In the genomic region with DNA sequence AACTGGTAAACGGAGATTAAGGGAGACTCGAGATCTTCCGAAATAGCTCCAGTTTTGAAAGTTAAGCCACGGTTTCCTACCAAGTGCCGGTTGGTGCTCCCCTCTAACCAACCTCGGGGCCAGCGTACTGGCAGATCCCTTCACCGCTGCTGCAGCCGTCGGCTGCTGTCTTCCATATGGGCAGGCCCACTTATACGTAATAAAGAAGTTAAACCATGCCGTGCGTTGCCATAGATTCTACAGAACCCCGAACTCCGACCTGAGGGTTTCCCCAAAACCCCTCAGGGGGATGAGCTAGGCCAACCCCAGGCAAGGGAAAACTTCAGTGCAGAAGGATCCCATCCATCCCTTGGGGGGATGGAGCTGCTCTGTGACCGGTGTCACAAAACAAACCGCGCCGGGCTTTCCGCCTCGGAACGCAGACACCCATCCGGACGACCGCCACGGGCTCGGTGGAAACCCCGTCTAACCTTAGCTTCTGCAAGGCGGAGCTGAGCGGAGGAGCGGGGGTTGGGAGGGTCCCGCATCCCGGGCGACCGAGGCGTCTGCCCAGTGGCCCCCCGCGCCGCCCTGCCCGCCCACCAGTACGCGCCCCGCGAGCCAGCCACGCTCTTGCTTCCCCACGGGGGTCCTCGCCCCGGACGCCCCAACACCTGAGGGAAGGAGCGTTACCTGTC, we compare ENCODE assay signal across 8 mouse cellular contexts. TPM values are rescaled to one million over a fixed set of nuclear protein-coding genes. Genes with fewer than 3 reads are reported as not detected.
DNase-seq lines count a peak whose midpoint lies in the region; ATAC-seq and TF ChIP-seq lines count a peak whose summit lies in the region.

No protein-coding gene starts in this region.

- peak; percentile 53 to 55 for DNase-seq in CD8-positive naive resting alpha-beta T cell, adult 2 months (ENCODE audit: low read depth in 2 of 2, low spot score in 2 of 2)
- DNase-seq in R1 (ENCODE audit: low read depth, low spot score), result peak; percentile 55
- peak; percentile 72 for DNase-seq in kidney, postnatal 0 days (ENCODE audit: low spot score)
- DNase-seq in lung, postnatal 0 days (ENCODE audit: low spot score), result peak; percentile 76
- peak; percentile 11 for DNase-seq in retina, postnatal 7 days (ENCODE audit: low read depth, low spot score)
- no peak for DNase-seq in cerebellum, adult 9-11 months

- TF ChIP-seq CTCF in kidney, postnatal 0 days (IDR thresholded peaks at IDR 0.05; ENCODE audit: low read depth), result no peak
- no peak for TF ChIP-seq CTCF in lung, postnatal 0 days (IDR thresholded peaks at IDR 0.05)

- peak overlapping the region; percentile 68 for H3K4me2 ChIP-seq in embryonic facial prominence, embryonic 15.5 days (replicated peaks)
- peak overlapping the region; percentile 76 for H3K4me2 ChIP-seq in heart, embryonic 14.5 days (ENCODE audit: low read length)
- H3K4me2 ChIP-seq in kidney, postnatal 0 days (ENCODE audit: low read length), result peak overlapping the region; percentile 86
- peak overlapping the region; percentile 93 for H3K4me2 ChIP-seq in lung, postnatal 0 days (replicated peaks; ENCODE audit: low read depth, low read length)

- no peaks in the 10 kb centered on the region for H3K27me3 ChIP-seq in embryonic facial prominence, embryonic 15.5 days
- no peaks in the 10 kb centered on the region; the same call in 1 of the 2 replicates for H3K27me3 ChIP-seq in heart, embryonic 14.5 days (ENCODE audit: control insufficient read depth, insufficient read depth, low read length)
- H3K27me3 ChIP-seq in kidney, postnatal 0 days (ENCODE audit: insufficient read depth, low read length), result no peaks in the 10 kb centered on the region
- H3K27me3 ChIP-seq in lung, postnatal 0 days (replicated peaks; ENCODE audit: insufficient read depth, low read length), result no peaks in the 10 kb centered on the region

- peak overlapping the region; percentile 98 for H3K4me3 ChIP-seq in embryonic facial prominence, embryonic 15.5 days (replicated peaks)
- peak overlapping the region; percentile 85 to 96 for H3K4me3 ChIP-seq in heart, embryonic 14.5 days (ENCODE audit: control insufficient read depth in 1 of 2, insufficient read depth in 1 of 2, low read depth in 1 of 2, low read length in 2 of 2)
- H3K4me3 ChIP-seq in kidney, postnatal 0 days (replicated peaks; ENCODE audit: low read depth, low read length), result peak overlapping the region; percentile 94
- H3K4me3 ChIP-seq in lung, postnatal 0 days (ENCODE audit: low read depth, low read length), result peak overlapping the region; percentile 95

- H3K27ac ChIP-seq in embryonic facial prominence, embryonic 15.5 days (replicated peaks), result peak overlapping the region; percentile 98
- peak overlapping the region; percentile 91 to 96 for H3K27ac ChIP-seq in heart, embryonic 14.5 days (replicated peaks in 1 of 2; ENCODE audit: control insufficient read depth in 1 of 2, insufficient read depth in 1 of 2, low read depth in 2 of 2, low read length in 2 of 2)
- peak overlapping the region; percentile 95 for H3K27ac ChIP-seq in kidney, postnatal 0 days
- peak overlapping the region; percentile 95 for H3K27ac ChIP-seq in lung, postnatal 0 days (ENCODE audit: low read length)

- peak; percentile 41 for ATAC-seq in embryonic facial prominence, embryonic 15.5 days (ENCODE audit: insufficient number of reproducible peaks, low FRiP score, low TSS enrichment, low read depth)
- ATAC-seq in heart, embryonic 14.5 days (ENCODE audit: insufficient number of reproducible peaks, insufficient read depth, low FRiP score, low read depth), result peak; percentile 14; the same call in 1 of the 2 replicates
- ATAC-seq in kidney, postnatal 0 days (replicated peaks; ENCODE audit: low FRiP score, low read depth), result peak; percentile 33
- peak; percentile 22 for ATAC-seq in lung, postnatal 0 days

- no peaks in the 10 kb centered on the region for H3K36me3 ChIP-seq in embryonic facial prominence, embryonic 15.5 days
- no peaks in the 10 kb centered on the region for H3K36me3 ChIP-seq in heart, embryonic 14.5 days (ENCODE audit: control insufficient read depth, insufficient read depth, low read length)
- H3K36me3 ChIP-seq in kidney, postnatal 0 days (ENCODE audit: insufficient read depth, low read length), result no peaks in the 10 kb centered on the region
- H3K36me3 ChIP-seq in lung, postnatal 0 days (ENCODE audit: insufficient read depth, low read length), result no peaks in the 10 kb centered on the region

- WGBS in embryonic facial prominence, embryonic 15.5 days, result under 1% methylated on average over 49 of the region's 50 CpGs
- WGBS in heart, embryonic 14.5 days, result under 1% methylated on average over 49 of the region's 50 CpGs
- WGBS in kidney, postnatal 0 days, result under 1% methylated on average over 34 of the region's 50 CpGs
- under 1% methylated on average over 43 of the region's 50 CpGs for WGBS in lung, postnatal 0 days

- peak overlapping the region; percentile 87 for H3K9ac ChIP-seq in embryonic facial prominence, embryonic 15.5 days
- H3K9ac ChIP-seq in heart, embryonic 14.5 days (ENCODE audit: low read length), result peak overlapping the region; percentile 90
- peak overlapping the region; percentile 75 for H3K9ac ChIP-seq in kidney, postnatal 0 days (ENCODE audit: low read depth, low read length)
- H3K9ac ChIP-seq in lung, postnatal 0 days (replicated peaks; ENCODE audit: low read depth), result peak overlapping the region; percentile 82

- no peaks in the 10 kb centered on the region for H3K9me3 ChIP-seq in embryonic facial prominence, embryonic 15.5 days (replicated peaks)
- H3K9me3 ChIP-seq in heart, embryonic 14.5 days (ENCODE audit: control insufficient read depth, low read length), result peaks cover 5% of the 10 kb centered on the region
- no peaks in the 10 kb centered on the region for H3K9me3 ChIP-seq in kidney, postnatal 0 days (replicated peaks; ENCODE audit: low read length)
- H3K9me3 ChIP-seq in lung, postnatal 0 days (ENCODE audit: low read length), result no peaks in the 10 kb centered on the region

- H3K4me1 ChIP-seq in embryonic facial prominence, embryonic 15.5 days, result 0 out of 2 replicates have a peak, but pooled peaks cover 2% of the 10 kb centered on the region
- H3K4me1 ChIP-seq in heart, embryonic 14.5 days (ENCODE audit: control insufficient read depth in 2 of 2, insufficient read depth in 2 of 2, low read length in 2 of 2), result no peaks in the 10 kb centered on the region
- H3K4me1 ChIP-seq in kidney, postnatal 0 days (replicated peaks; ENCODE audit: insufficient read depth, low read length), result no peaks in the 10 kb centered on the region
- H3K4me1 ChIP-seq in lung, postnatal 0 days (ENCODE audit: insufficient read depth, low read depth, low read length), result no peaks in the 10 kb centered on the region; the same call in 1 of the 2 replicates

- no peak for TF ChIP-seq EP300 in lung, postnatal 0 days (IDR thresholded peaks at IDR 0.05)

RNA-seq across cellular contexts. Expression of a gene that starts 0.7 kb away (rescaled TPM):
- 14.2 and 15.1 TPM in 2 replicates for polyA plus RNA-seq in embryonic facial prominence, embryonic 15.5 days (2015; fragmentation: Nextera tagmentation; extraction: Ambion mirVana)
- 11.2 and 11.9 TPM in 2 replicates for polyA plus RNA-seq in heart, embryonic 14.5 days (2014; fragmentation: Nextera tagmentation; extraction: Ambion mirVana)
- polyA plus RNA-seq in kidney, postnatal 0 days (2015; fragmentation: Nextera tagmentation; extraction: Ambion mirVana), result 8.3 and 8.4 TPM in 2 replicates
- polyA plus RNA-seq in lung, postnatal 0 days (2015; fragmentation: Nextera tagmentation; extraction: Ambion mirVana), result 5.9 and 6.3 TPM in 2 replicates

RNA-seq across cellular contexts. Expression of a gene that starts 23.6 kb away (rescaled TPM):
- polyA plus RNA-seq in embryonic facial prominence, embryonic 15.5 days (2015; fragmentation: Nextera tagmentation; extraction: Ambion mirVana), result 10.9 and 12.5 TPM in 2 replicates
- polyA plus RNA-seq in heart, embryonic 14.5 days (2014; fragmentation: Nextera tagmentation; extraction: Ambion mirVana), result 4.4 and 6.8 TPM in 2 replicates
- polyA plus RNA-seq in kidney, postnatal 0 days (2015; fragmentation: Nextera tagmentation; extraction: Ambion mirVana), result 9.2 and 11.7 TPM in 2 replicates
- polyA plus RNA-seq in lung, postnatal 0 days (2015; fragmentation: Nextera tagmentation; extraction: Ambion mirVana), result 6.4 and 7.1 TPM in 2 replicates
